Mouse (Mus musculus) forebrain, embryonic 12.5 days (tissue): Measurements from ENCODE around the gene Psmd3. TPM values are rescaled to one million over a fixed set of nuclear protein-coding genes. Genes with fewer than 3 reads are reported as not detected.
"Not testable (repeated sequence)": the region's sequence is repeated elsewhere in the genome, so short reads cannot be mapped to it uniquely, and the experiment has no call there.

Source experiments
- ATAC-seq: fragments of 200-750 bp; cut with Nextera tagmentation; 2 replicates; pipeline ENCODE4 v1.8.0; 2017; ENCODE audit warnings: moderate TSS enrichment; ENCODE audit not compliant: low FRiP score
- H3K27ac ChIP-seq: fragments of 300-500 bp; sonication (generic); 2 replicates; pipeline ENCODE4 v1.5.1; 2016; ENCODE audit warnings: mild to moderate bottlenecking
- H3K27me3 ChIP-seq: fragments of 300-500 bp; sonication (generic); 2 replicates; pipeline ENCODE4 v1.6.1; 2016; ENCODE audit warnings: mild to moderate bottlenecking
- H3K36me3 ChIP-seq: fragments of 300-500 bp; sonication (generic); replicated peaks from 2 replicates; pipeline ENCODE4 v1.6.1; 2016; ENCODE audit warnings: mild to moderate bottlenecking
- H3K4me1 ChIP-seq: fragments of 300-500 bp; sonication (generic); 2 replicates; pipeline ENCODE4 v1.6.1; 2016
- H3K4me2 ChIP-seq: fragments of 300-500 bp; sonication (generic); 2 replicates; pipeline ENCODE4 v1.6.1; 2016; ENCODE audit warnings: mild to moderate bottlenecking, moderate library complexity
- H3K4me3 ChIP-seq: fragments of 300-500 bp; sonication (generic); replicated peaks from 2 replicates; pipeline ENCODE4 v1.5.1; 2016; ENCODE audit warnings: mild to moderate bottlenecking
- H3K9ac ChIP-seq: fragments of 300-500 bp; sonication (generic); 2 replicates; pipeline ENCODE4 v1.6.1; 2016; ENCODE audit warnings: mild to moderate bottlenecking
- H3K9me3 ChIP-seq: fragments of 300-500 bp; sonication (generic); 2 replicates; pipeline ENCODE4 v1.6.1; 2016
- WGBS: fragments of 180-500 bp; shearing (Covaris S2); methylation state at CpG from one replicate; pipeline ENCODE4 v1.1.7; 2016; 5-methylcytosine and 5-hydroxymethylcytosine counted together
- polyA plus RNA-seq: library from polyadenylated mRNA; unstranded; fragments of >200 nt; fragmentation: Nextera tagmentation; extraction: Ambion mirVana; gene quantifications from 2 replicates; pipeline ENCODE4 v1.2.1, GENCODE M21; 2016

The Psmd3 gene
- polyA plus RNA-seq, 1 experiment from 2014 or later = 234 TPM

GRCm38 (mm10) chr11:98709001-98709741, 26.8 kb downstream of the Psmd3 start:
- Histone ChIP-seq H3K4me2 (no peak overlapping the region), H3K36me3 (peaks cover 93% of the 10 kb centered on the region), H3K27me3 (no peaks in the 10 kb centered on the region), H3K4me3 (no peak overlapping the region), H3K9ac (no peak overlapping the region), H3K9me3 (no peaks in the 10 kb centered on the region), H3K4me1 (no peaks in the 10 kb centered on the region), H3K27ac (no peak overlapping the region)
- WGBS = 93% methylated on average over 26 of the region's 26 CpGs
- ATAC-seq = no peak

GRCm38 (mm10) chr11:98710416-98711045, 28.2 kb downstream of the Psmd3 start:
- Histone ChIP-seq H3K4me1 (no peaks in the 10 kb centered on the region), H3K9me3 (no peaks in the 10 kb centered on the region), H3K4me3 (no peak overlapping the region), H3K27me3 (no peaks in the 10 kb centered on the region), H3K9ac (no peak overlapping the region), H3K27ac (peak overlapping the region; percentile 13; the same call in 1 of the 2 replicates), H3K4me2 (no peak overlapping the region), H3K36me3 (peaks cover 93% of the 10 kb centered on the region)
- WGBS = 59% methylated on average over 12 of the region's 12 CpGs
- ATAC-seq = 0 out of 2 replicates have a peak, but pooled peaks have one; percentile 46

GRCm38 (mm10) chr11:98711046-98711434, 28.7 kb downstream of the Psmd3 start:
- 86% methylated on average over 3 of the region's 4 CpGs for WGBS
- Histone ChIP-seq H3K27ac (peak overlapping the region; percentile 13; the same call in 1 of the 2 replicates), H3K4me2 (no peak overlapping the region), H3K9me3 (no peaks in the 10 kb centered on the region), H3K4me1 (no peaks in the 10 kb centered on the region), H3K27me3 (no peaks in the 10 kb centered on the region), H3K36me3 (peaks cover 93% of the 10 kb centered on the region), H3K9ac (no peak overlapping the region), H3K4me3 (no peak overlapping the region)
- ATAC-seq = no peak

GRCm38 (mm10) chr11:98712009-98712408, 29.7 kb downstream of the Psmd3 start:
- 89% methylated on average over 6 of the region's 6 CpGs for WGBS
- H3K9ac ChIP-seq, H3K4me2 ChIP-seq, H3K27me3 ChIP-seq, H3K4me1 ChIP-seq, H3K9me3 ChIP-seq, ATAC-seq, H3K4me3 ChIP-seq, H3K27ac ChIP-seq: not testable (repeated sequence)
- H3K36me3 ChIP-seq = peaks cover 93% of the 10 kb centered on the region

GRCm38 (mm10) chr11:98713703-98714102, 31.3 kb downstream of the Psmd3 start:
- H3K9me3 ChIP-seq = no peaks in the 10 kb centered on the region
- peaks cover 7% of the 10 kb centered on the region for H3K4me1 ChIP-seq
- no peak overlapping the region for H3K9ac ChIP-seq
- WGBS = 88% methylated on average over 12 of the region's 12 CpGs
- no peak overlapping the region for H3K4me3 ChIP-seq
- H3K36me3 ChIP-seq = peaks cover 86% of the 10 kb centered on the region
- ATAC-seq = no peak
- no peaks in the 10 kb centered on the region for H3K27me3 ChIP-seq
- H3K4me2 ChIP-seq = no peak overlapping the region
- H3K27ac ChIP-seq = no peak overlapping the region

- Histone ChIP-seq H3K4me1 (peaks cover 7% of the 10 kb centered on the region), H3K27ac (no peak overlapping the region), H3K4me3 (no peak overlapping the region), H3K4me2 (no peak overlapping the region), H3K9ac (no peak overlapping the region), H3K36me3 (peaks cover 65% of the 10 kb centered on the region), H3K27me3 (no peaks in the 10 kb centered on the region), H3K9me3 (no peaks in the 10 kb centered on the region)
- no peak for ATAC-seq
- 89% methylated on average over 9 of the region's 9 CpGs for WGBS
Observed at GRCm38 (mm10) chr11:98715946-98716345, 33.6 kb downstream of the Psmd3 start.

- no peaks in the 10 kb centered on the region for H3K27me3 ChIP-seq
- 16% methylated on average over 13 of the region's 13 CpGs for WGBS
- peaks cover 7% of the 10 kb centered on the region for H3K4me1 ChIP-seq
- 0 out of 2 replicates have a peak overlapping the region, but pooled peaks have one; percentile 2 for H3K27ac ChIP-seq
- H3K4me3 ChIP-seq = no peak overlapping the region
- no peak for ATAC-seq
- no peaks in the 10 kb centered on the region for H3K9me3 ChIP-seq
- no peak overlapping the region for H3K4me2 ChIP-seq
- peaks cover 50% of the 10 kb centered on the region for H3K36me3 ChIP-seq
- H3K9ac ChIP-seq = no peak overlapping the region
Observed at GRCm38 (mm10) chr11:98717904-98718303, 35.5 kb downstream of the Psmd3 start.

- peaks cover 39% of the 10 kb centered on the region for H3K36me3 ChIP-seq
- no peaks in the 10 kb centered on the region for H3K9me3 ChIP-seq
- H3K4me2 ChIP-seq = no peak overlapping the region
- no peaks in the 10 kb centered on the region for H3K27me3 ChIP-seq
- no peak overlapping the region for H3K9ac ChIP-seq
- no peak overlapping the region for H3K4me3 ChIP-seq
- no peak overlapping the region for H3K27ac ChIP-seq
- WGBS = 60% methylated on average over 2 of the region's 2 CpGs
- no peak for ATAC-seq
- peaks cover 7% of the 10 kb centered on the region for H3K4me1 ChIP-seq
Observed at GRCm38 (mm10) chr11:98720756-98721155, 38.4 kb downstream of the Psmd3 start.

GRCm38 (mm10) chr11:98721458-98722226, 39.3 kb downstream of the Psmd3 start:
- Histone ChIP-seq H3K4me3 (no peak overlapping the region), H3K9ac (no peak overlapping the region), H3K4me1 (peaks cover 7% of the 10 kb centered on the region), H3K4me2 (no peak overlapping the region), H3K9me3 (no peaks in the 10 kb centered on the region), H3K36me3 (peaks cover 38% of the 10 kb centered on the region), H3K27me3 (no peaks in the 10 kb centered on the region), H3K27ac (no peak overlapping the region)
- 72% methylated on average over 24 of the region's 24 CpGs for WGBS
- ATAC-seq = no peak

- WGBS = 86% methylated on average over 7 of the region's 7 CpGs
- H3K27ac ChIP-seq = no peak overlapping the region
- no peaks in the 10 kb centered on the region for H3K9me3 ChIP-seq
- no peaks in the 10 kb centered on the region for H3K27me3 ChIP-seq
- ATAC-seq = no peak
- no peak overlapping the region for H3K4me2 ChIP-seq
- H3K4me1 ChIP-seq = peaks cover 3% of the 10 kb centered on the region
- peaks cover 38% of the 10 kb centered on the region for H3K36me3 ChIP-seq
- H3K9ac ChIP-seq = no peak overlapping the region
- H3K4me3 ChIP-seq = no peak overlapping the region
Observed at GRCm38 (mm10) chr11:98723098-98723497, 40.7 kb downstream of the Psmd3 start.

- peaks cover 38% of the 10 kb centered on the region for H3K36me3 ChIP-seq
Observed at GRCm38 (mm10) chr11:98725926-98726506, 43.7 kb downstream of the Psmd3 start.

GRCm38 (mm10) chr11:98729119-98729588, 46.8 kb downstream of the Psmd3 start, which contains the start of gene Med24:
Med24 (minus strand) TSS chr11:98729435.
- H3K4me2 ChIP-seq = peak within 1 kb of the TSS; percentile 79
- H3K4me1 ChIP-seq = peaks cover 13% of the 10 kb centered on the region
- H3K9ac ChIP-seq = peak within 1 kb of the TSS; percentile 69
- H3K9me3 ChIP-seq = 0 out of 2 replicates have a peak, but pooled peaks cover 2% of the 10 kb centered on the region
- under 1% methylated on average over 16 of the region's 16 CpGs for WGBS
- peak within 1 kb of the TSS; percentile 70 for H3K4me3 ChIP-seq
- peaks cover 29% of the 10 kb centered on the region for H3K36me3 ChIP-seq
- peak; percentile 97 for ATAC-seq
- H3K27me3 ChIP-seq = no peaks in the 10 kb centered on the region
- H3K27ac ChIP-seq = peak within 1 kb of the TSS; percentile 78

More at GRCm38 (mm10) chr11:98725926-98726506, 43.7 kb downstream of the Psmd3 start:
- Histone ChIP-seq H3K9me3 (no peaks in the 10 kb centered on the region), H3K9ac (no peak overlapping the region), H3K27ac (no peak overlapping the region), H3K27me3 (no peaks in the 10 kb centered on the region), H3K4me3 (no peak overlapping the region), H3K4me1 (peaks cover 13% of the 10 kb centered on the region), H3K4me2 (no peak overlapping the region)
- ATAC-seq = no peak
- 94% methylated on average over 15 of the region's 15 CpGs for WGBS
